Mouse (Mus musculus): ENCODE results near the gene Ndfip2. TPM values are rescaled to one million over a fixed set of nuclear protein-coding genes. Genes with fewer than 3 reads are reported as not detected.

Gene Ndfip2
- total RNA-seq, 2 experiments from 2014 or later: 124 to 126 TPM

DNA sequence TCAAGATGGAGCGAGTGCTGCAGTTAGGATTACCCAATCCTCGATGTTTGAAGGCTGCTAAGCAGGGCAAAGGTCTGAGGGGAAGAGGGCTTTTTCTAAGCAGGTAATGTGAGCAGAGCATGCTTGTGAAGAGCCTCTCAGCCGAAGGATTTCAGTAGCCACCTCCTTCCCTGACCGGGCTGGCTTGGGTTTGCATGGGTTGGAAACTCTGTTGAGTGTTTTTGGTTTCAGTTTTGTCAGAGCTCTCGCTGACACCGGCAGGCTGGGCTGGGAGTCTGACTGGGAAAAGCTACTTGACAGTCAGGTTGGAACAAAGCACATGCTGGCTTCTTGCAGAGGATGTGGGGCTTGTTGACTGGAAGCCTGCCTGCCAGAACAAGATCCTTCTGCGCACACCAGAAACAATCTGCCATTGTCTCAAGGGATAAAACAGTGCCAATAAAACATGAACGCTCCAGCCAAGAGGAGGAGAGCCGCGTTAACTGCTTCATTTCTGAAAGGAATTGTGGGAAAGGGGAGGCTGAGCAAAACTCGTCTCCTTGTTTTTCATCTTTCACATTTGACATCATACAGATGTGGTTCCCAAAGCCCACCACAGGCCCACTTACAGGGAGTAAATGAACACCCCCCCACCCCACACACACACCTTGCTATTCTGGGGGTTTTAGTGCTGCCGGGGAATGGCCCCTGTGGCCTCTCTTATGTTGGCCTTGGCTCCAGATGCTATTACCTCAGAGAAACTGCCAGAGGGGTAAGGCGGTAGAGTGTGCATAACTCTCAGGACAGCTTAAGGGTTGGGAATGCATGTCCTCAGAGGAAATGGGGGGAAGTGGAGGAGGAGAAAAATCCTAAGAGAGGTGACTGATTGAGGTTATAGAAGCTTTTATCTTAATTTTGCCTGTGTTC is 70.3 kb downstream of the Ndfip2 start:
- peak; percentile 74 to 75 for DNase-seq (ENCODE audit: extremely low spot score in 1 of 2, low spot score in 2 of 2)
- intact Hi-C loops (cut with DNase I): loop anchor here (5.0 kb wide), 1 partner anchor 569 kb away; the partner anchor contains the start of gene Spry2

DNA sequence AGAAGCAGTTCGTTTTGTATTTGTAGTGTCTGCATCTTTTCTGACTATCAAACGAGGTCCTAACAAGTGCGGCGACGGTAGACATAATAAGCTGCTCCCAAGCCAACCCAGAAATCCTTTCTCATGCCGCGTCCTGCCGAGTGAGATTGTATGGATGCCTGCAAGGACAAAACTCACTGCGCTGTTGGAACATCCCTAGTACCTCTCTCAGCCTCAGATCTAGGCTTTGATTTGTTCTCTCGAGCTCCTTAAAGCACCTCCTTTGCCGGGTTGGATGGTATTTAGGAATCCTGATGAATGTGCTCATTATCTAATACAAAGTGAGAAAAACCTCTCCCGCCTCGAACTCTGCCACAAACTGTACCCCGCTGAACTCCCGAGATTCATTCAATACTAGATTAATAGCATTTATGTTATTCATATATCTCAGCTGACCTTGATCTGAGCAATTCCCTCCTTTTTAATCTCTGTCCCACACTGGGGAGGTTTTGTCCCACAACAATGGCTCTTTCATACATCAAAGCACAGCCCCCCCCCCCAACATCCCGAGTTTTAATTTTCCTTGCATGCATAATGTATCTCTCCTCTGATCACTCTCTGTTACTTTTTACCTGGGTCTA is 75.2 kb downstream of the Ndfip2 start:
- intact Hi-C loops (cut with DNase I): no loop called here

GRCm38 (mm10) chr14:105341765-105342164 is 83.4 kb downstream of the Ndfip2 start:
- no peak for DNase-seq (ENCODE audit: extremely low spot score in 1 of 2, low spot score in 2 of 2)
- intact Hi-C loops (cut with DNase I): no loop called here

More for the DNA sequence above, 75.2 kb downstream of the Ndfip2 start:
- peak; percentile 27 to 60 for DNase-seq (ENCODE audit: extremely low spot score in 1 of 2, low spot score in 2 of 2)

GRCm38 (mm10) chr14:105354121-105354520 is 95.7 kb downstream of the Ndfip2 start:
- DNase-seq (ENCODE audit: extremely low spot score in 1 of 2, low spot score in 2 of 2): no peak
- intact Hi-C loops (cut with DNase I): no loop called here

Other genes with a start within 250 kb of the Ndfip2 start
- 10 to 100 TPM; 67.2 to 70.9 TPM for gene Rbm26, start 81.2 kb upstream of the Ndfip2 start, total RNA-seq (2021)